Mouse (Mus musculus) heart, adult 2 months (tissue): ENCODE measurements around the gene Bmp8a.

ENCODE experiments used
- CTCF ChIP-seq: fragments of 200-600 bp; IDR thresholded peaks from 2 replicates; pipeline ENCODE4 v1.8.1; 2022; ENCODE audit warnings: antibody characterized with exemption, mild to moderate bottlenecking, moderate library complexity
- POLR2A ChIP-seq: fragments of 200-500 bp; IDR thresholded peaks from 2 replicates; pipeline ENCODE4 v1.6.1; 2011; ENCODE audit warnings: mild to moderate bottlenecking, low read depth, low read length, control low read depth; ENCODE audit not compliant: insufficient read depth

DNA sequence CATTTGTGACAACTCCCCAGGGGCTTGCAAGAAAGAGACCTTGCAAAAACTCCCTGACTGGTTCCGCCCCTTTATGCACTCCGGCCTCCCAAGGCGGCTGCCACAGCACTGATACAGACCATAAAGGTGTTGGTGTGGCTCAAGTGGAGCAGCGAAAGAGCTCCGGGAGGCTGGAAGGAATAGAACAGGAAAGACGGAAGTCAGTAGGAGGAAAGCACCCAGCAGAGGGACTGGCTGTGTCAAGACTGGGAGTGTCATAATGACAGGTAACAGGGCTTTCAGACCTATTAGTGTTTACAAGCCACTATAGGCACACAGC is 378 bp upstream of the Bmp8a start:
- no peak for TF ChIP-seq POLR2A
- TF ChIP-seq CTCF, result no peak
